Mouse (Mus musculus) liver, adult 2 months (tissue): ENCODE measurements around the gene Slitrk4. TPM values are rescaled to one million over a fixed set of nuclear protein-coding genes. Genes with fewer than 3 reads are reported as not detected.

Experiments
- DNase-seq: peaks from one replicate; pipeline ENCODE4 v3.0.0-alpha.2; 2011; ENCODE audit warnings: low read depth, low spot score; ENCODE audit errors: extremely low read depth
- H3K27ac ChIP-seq: fragments of 200-500 bp; replicated peaks from 2 replicates; pipeline ENCODE4 v1.5.1; 2012; ENCODE audit warnings: low read depth, mild to moderate bottlenecking, control low read depth, inconsistent platforms, low read length; ENCODE audit not compliant: insufficient read depth
- H3K27me3 ChIP-seq: fragments of 200-500 bp; 2 replicates; pipeline ENCODE4 v1.6.1; 2012; ENCODE audit warnings: mild to moderate bottlenecking, moderate library complexity, low read length, inconsistent platforms; ENCODE audit not compliant: control insufficient read depth, insufficient read depth
- H3K36me3 ChIP-seq: fragments of 200-500 bp; 2 replicates; pipeline ENCODE4 v1.6.1; 2012; ENCODE audit warnings: low read length, inconsistent platforms; ENCODE audit not compliant: control insufficient read depth, insufficient read depth
- H3K4me1 ChIP-seq: fragments of 200-500 bp; 2 replicates; pipeline ENCODE4 v1.6.1; 2011; ENCODE audit warnings: low read length; ENCODE audit not compliant: control insufficient read depth, insufficient read depth
- H3K4me3 ChIP-seq: fragments of 200-500 bp; 2 replicates; pipeline ENCODE4 v1.5.1; 2011; ENCODE audit warnings: low read depth, mild to moderate bottlenecking, control low read depth, low read length, moderate library complexity; ENCODE audit not compliant: insufficient read depth
- H3K79me2 ChIP-seq: fragments of 200-500 bp; 2 replicates; pipeline ENCODE4 v1.6.1; 2012; ENCODE audit warnings: inconsistent platforms, mild to moderate bottlenecking, low read length, moderate library complexity; ENCODE audit not compliant: control insufficient read depth, insufficient read depth
- H3K9ac ChIP-seq: fragments of 200-500 bp; 2 replicates; pipeline ENCODE4 v1.6.1; 2012; ENCODE audit warnings: low read depth, mild to moderate bottlenecking, control low read depth, inconsistent platforms, low read length
- CTCF ChIP-seq: fragments of 200-500 bp; IDR thresholded peaks from 2 replicates; pipeline ENCODE4 v1.5.1; 2011; ENCODE audit warnings: low read depth, low read length, control low read depth
- POLR2A ChIP-seq: fragments of 200-500 bp; IDR thresholded peaks from 2 replicates; pipeline ENCODE4 v1.6.1; 2011; ENCODE audit warnings: low read length, control low read depth; ENCODE audit not compliant: insufficient read depth; ENCODE audit errors: extremely low read depth
- WGBS: fragments of 180-500 bp; shearing (Covaris S2); methylation state at CpG from one replicate; pipeline ENCODE4 v1.1.7; 2018; 5-methylcytosine and 5-hydroxymethylcytosine counted together
- polyA plus RNA-seq: library from polyadenylated mRNA; depleted of rRNA; stranded (reverse); fragments of >200 nt; gene quantifications from 2 replicates; pipeline ENCODE4 v1.2.3, GENCODE M21; 2012; rRNA removed
- total RNA-seq: library from RNA; depleted of rRNA; stranded (reverse); fragments of >200 nt; gene quantifications from 2 replicates; pipeline ENCODE4 v1.2.3, GENCODE M21; 2014; rRNA removed

Slitrk4 gene
- total and polyA plus RNA-seq, 2 experiments = not detected

DNA sequence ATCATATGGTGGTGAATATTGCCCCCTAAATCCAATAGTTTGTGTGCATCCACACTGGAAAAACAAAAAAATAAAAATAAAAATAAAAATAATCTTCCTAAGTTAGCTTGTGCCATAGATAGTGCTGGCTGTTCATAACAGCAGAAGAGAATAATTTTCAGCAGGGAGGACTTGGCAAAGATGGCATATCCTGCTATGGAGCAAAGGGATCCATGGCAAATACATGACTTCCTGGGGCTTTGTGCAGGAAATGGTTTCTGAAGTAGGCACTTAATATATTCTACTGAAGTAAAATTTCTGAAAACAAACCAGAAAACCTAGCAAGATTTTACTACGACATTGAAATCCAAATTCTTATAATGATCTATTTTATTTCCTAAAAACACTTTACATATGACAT is 13.3 kb downstream of the Slitrk4 start:
- TF ChIP-seq POLR2A = no peak
- no peak for TF ChIP-seq CTCF
- 70% methylated on average over 1 of the region's 1 CpGs for WGBS

More for the DNA sequence above, 13.3 kb downstream of the Slitrk4 start:
- no peaks in the 10 kb centered on the region for H3K79me2 ChIP-seq
- H3K27me3 ChIP-seq = no peaks in the 10 kb centered on the region
- H3K9ac ChIP-seq = no peak overlapping the region
- H3K36me3 ChIP-seq = no peaks in the 10 kb centered on the region
- H3K4me3 ChIP-seq = no peak overlapping the region
- H3K27ac ChIP-seq = no peak overlapping the region
- no peak for DNase-seq
- no peaks in the 10 kb centered on the region for H3K4me1 ChIP-seq

Other genes starting within 250 kb of the Slitrk4 start
- not detected in 2 replicates for gene Gm6760, start 124.8 kb downstream of the Slitrk4 start, total RNA-seq
- gene Gm6760, start 124.8 kb downstream of the Slitrk4 start, polyA plus RNA-seq = not detected in 2 replicates
- gene 3830417A13Rik, start 103.4 kb downstream of the Slitrk4 start, total RNA-seq = not detected in 2 replicates
- gene 3830417A13Rik, start 103.4 kb downstream of the Slitrk4 start, polyA plus RNA-seq = not detected in 2 replicates